Mouse (Mus musculus): ENCODE results near the gene Cfap77. TPM values are rescaled to one million over a fixed set of nuclear protein-coding genes. Genes with fewer than 3 reads are reported as not detected.
A peak's percentile ranks its signal among the peaks of the same experiment; 100 is the strongest.

Gene Cfap77
- total RNA-seq, 2 experiments from 2014 or later = 0.51 TPM; not detected in 1

GRCm38 (mm10) chr2:28903871-28904270, 151.0 kb downstream of the Cfap77 start:
- DNase-seq = no peak

- no peak for DNase-seq
These were observed 152.6 kb downstream of the Cfap77 start for GRCm38 (mm10) chr2:28902291-28902690.

- DNase-seq = no peak
These were observed 157.4 kb downstream of the Cfap77 start for GRCm38 (mm10) chr2:28897340-28897899.

GRCm38 (mm10) chr2:28895876-28896275, 159.0 kb downstream of the Cfap77 start:
- DNase-seq = no peak

GRCm38 (mm10) chr2:28893526-28893925, 161.3 kb downstream of the Cfap77 start:
- DNase-seq = no peak

- no peak for DNase-seq
These were observed 162.1 kb downstream of the Cfap77 start for GRCm38 (mm10) chr2:28892796-28893195.

GRCm38 (mm10) chr2:28884914-28885313, 170.0 kb downstream of the Cfap77 start:
- DNase-seq = no peak

GRCm38 (mm10) chr2:28882826-28883485, 171.9 kb downstream of the Cfap77 start:
- DNase-seq = peak; percentile 9 to 24

- no peak for DNase-seq
These were observed 172.8 kb downstream of the Cfap77 start for GRCm38 (mm10) chr2:28882047-28882446.

GRCm38 (mm10) chr2:28881275-28881674, 173.6 kb downstream of the Cfap77 start:
- DNase-seq = peak in 1 of 2 experiments; percentile 16

Other genes starting within 250 kb of the Cfap77 start
- 10 to 100 TPM; 17.0 to 22.1 TPM for gene Gtf3c4, start 214.7 kb downstream of the Cfap77 start, total RNA-seq (2021)
- gene Ddx31, start 214.7 kb downstream of the Cfap77 start, total RNA-seq (2021) = 1 to 10 TPM; 4.4 TPM
- not detected for gene Barhl1, start 138.4 kb downstream of the Cfap77 start, total RNA-seq (2021)
- gene Ttf1, start 5.2 kb upstream of the Cfap77 start, total RNA-seq (2021) = 1 to 10 TPM; 7.0 to 7.5 TPM
- 10 to 100 TPM; 31.0 to 32.3 TPM for gene Setx, start 69.1 kb upstream of the Cfap77 start, total RNA-seq (2021)
- 10 to 100 TPM; 10.5 to 14.7 TPM for gene Ntng2, start 197.9 kb upstream of the Cfap77 start, total RNA-seq (2021)

Data from heart, adult 18-20 months (tissue).